Mouse (Mus musculus) monocyte, adult 5-6 weeks (primary cell): ENCODE data around the gene Cntrob. TPM values are rescaled to one million over a fixed set of nuclear protein-coding genes. Genes with fewer than 3 reads are reported as not detected.

Experiments used
- ATAC-seq: fragments of 153-309, 156-312 bp; replicated peaks from 2 replicates; pipeline ENCODE4 v1.8.0; 2017; ENCODE audit warnings: mild to moderate bottlenecking; ENCODE audit not compliant: low TSS enrichment, insufficient number of reproducible peaks, severe bottlenecking, poor library complexity, low FRiP score
- total RNA-seq: library from RNA; stranded (forward); fragments of 200-1000, 200-491, 200-594 nt; gene quantifications from 3 replicates; pipeline ENCODE4 v1.2.3, GENCODE M21; 2017

Cntrob gene
- total RNA-seq = 5.8 to 26.8 TPM (median 19.1 TPM) in 3 replicates

- ATAC-seq = peak; percentile 91
These were observed at the start of gene Cntrob, which contains the start of gene Trappc1 for GRCm38 (mm10) chr11:69323667-69324111. TSS of gene Cntrob (minus strand) at chr11:69323775. TSS of gene Trappc1 (plus strand) at chr11:69323980.

GRCm38 (mm10) chr11:69372780-69373170, 49.2 kb upstream of the Cntrob start:
- ATAC-seq = no peak

- no peak for ATAC-seq
These were observed 48.6 kb upstream of the Cntrob start for GRCm38 (mm10) chr11:69372056-69372779.

GRCm38 (mm10) chr11:69371601-69372000, 48.0 kb upstream of the Cntrob start:
- ATAC-seq = no peak

GRCm38 (mm10) chr11:69370817-69371215, 47.2 kb upstream of the Cntrob start:
- no peak for ATAC-seq

GRCm38 (mm10) chr11:69369990-69370816, 46.6 kb upstream of the Cntrob start:
- no peak for ATAC-seq

GRCm38 (mm10) chr11:69369215-69369989, 45.8 kb upstream of the Cntrob start, which contains the start of gene Chd3:
TSS of gene Chd3 (minus strand) at chr11:69369406.
- ATAC-seq = no peak

- peak; percentile 10; the same call in 1 of the 2 replicates for ATAC-seq
These were observed 45.0 kb upstream of the Cntrob start for GRCm38 (mm10) chr11:69368356-69369214.

GRCm38 (mm10) chr11:69367616-69368355, 44.2 kb upstream of the Cntrob start:
- peak; percentile 22 for ATAC-seq

GRCm38 (mm10) chr11:69366855-69367615, 43.5 kb upstream of the Cntrob start:
- ATAC-seq = peak; percentile 1; the same call in 1 of the 2 replicates

GRCm38 (mm10) chr11:69366157-69366854, 42.7 kb upstream of the Cntrob start:
- ATAC-seq = peak; percentile 74

GRCm38 (mm10) chr11:69365722-69366121, 42.1 kb upstream of the Cntrob start:
- no peak for ATAC-seq

- ATAC-seq = no peak
These were observed 41.3 kb upstream of the Cntrob start for GRCm38 (mm10) chr11:69364910-69365309.

GRCm38 (mm10) chr11:69364376-69364775, 40.8 kb upstream of the Cntrob start:
- ATAC-seq = no peak

- ATAC-seq = no peak
These were observed 38.9 kb upstream of the Cntrob start for GRCm38 (mm10) chr11:69362479-69362878.

- ATAC-seq = no peak
These were observed 38.4 kb upstream of the Cntrob start for GRCm38 (mm10) chr11:69362021-69362420.
